Mouse (Mus musculus): ENCODE data around the gene Cib1.

The Cib1 gene

GRCm38 (mm10) chr7:80232489-80233029 lies at the start of gene Cib1, which contains the start of gene Gdpgp1:
Cib1 (minus strand) TSS chr7:80232813.
Gdpgp1 (plus strand) TSS chr7:80232865.
- in situ Hi-C loops (cut with MboI, MseI) = loop anchor here (25.0 kb wide), 1 partner anchor 1805 kb away; no protein-coding TSS in a partner anchor

DNA sequence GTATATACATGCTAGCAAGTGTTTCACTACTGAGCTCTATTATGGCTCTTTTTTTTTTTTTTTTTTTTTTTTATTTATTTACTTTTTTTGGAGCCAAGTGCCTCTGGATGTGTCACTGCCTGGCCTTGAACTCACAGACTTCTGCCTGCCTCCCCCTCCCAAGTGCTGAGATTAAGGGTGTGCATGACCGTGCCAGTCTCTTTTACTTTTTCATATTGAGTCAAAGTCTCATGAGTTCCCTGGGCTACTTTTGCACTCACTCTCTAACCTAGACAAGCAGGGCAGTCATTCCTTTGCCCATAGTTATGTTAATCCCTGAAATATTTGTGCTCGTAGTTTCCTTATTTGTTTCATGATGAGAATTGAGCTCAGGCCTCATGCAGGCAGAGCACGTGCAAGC lies 49.0 kb upstream of the Cib1 start:
- in situ Hi-C loops (cut with MboI, MseI) = no loop called here

GRCm38 (mm10) chr7:80280998-80281397 lies 48.4 kb upstream of the Cib1 start:
- in situ Hi-C loops (cut with MboI, MseI) = no loop called here

DNA sequence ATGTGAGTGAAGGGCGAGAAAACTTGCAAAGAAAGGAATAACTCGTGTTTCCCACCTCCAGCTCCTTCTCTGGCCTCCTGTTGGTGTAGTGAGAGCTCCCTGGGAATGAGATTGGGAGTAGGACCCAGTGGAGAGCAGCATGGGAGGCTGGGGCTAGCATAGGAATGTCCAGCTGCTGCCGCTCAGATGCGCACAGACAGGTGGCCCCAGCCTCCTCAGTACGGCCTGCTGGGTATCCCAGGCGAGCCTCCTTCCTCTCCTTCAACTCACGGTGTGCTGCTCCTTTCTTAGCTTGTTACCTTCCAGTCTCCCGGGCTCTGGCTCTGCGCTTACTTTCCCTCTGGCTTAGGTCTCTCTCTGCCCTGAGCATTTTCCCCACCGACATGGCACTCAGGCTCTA lies 47.4 kb upstream of the Cib1 start:
- in situ Hi-C loops (cut with MboI, MseI) = no loop called here

DNA sequence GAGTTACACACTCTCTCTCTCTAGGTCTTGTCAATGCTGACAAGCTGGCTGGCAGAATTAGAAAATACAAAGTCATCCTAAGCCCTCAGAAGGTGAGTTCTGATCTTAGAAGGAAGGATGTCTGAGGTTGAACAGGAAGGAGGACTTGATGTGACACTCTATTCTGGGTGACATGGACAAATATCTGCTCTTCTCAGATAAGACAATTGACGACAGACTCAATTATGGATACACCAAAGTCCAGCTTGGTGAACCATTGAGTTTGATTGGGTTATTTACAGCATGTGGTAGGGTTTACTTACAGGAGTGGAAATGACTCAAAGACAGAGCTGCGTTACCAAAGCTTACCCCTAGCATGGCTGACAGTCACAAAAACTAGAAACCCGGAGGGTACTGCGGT lies 43.8 kb upstream of the Cib1 start:
- in situ Hi-C loops (cut with MboI, MseI) = no loop called here

- in situ Hi-C loops (cut with MboI, MseI) = no loop called here
Observed at GRCm38 (mm10) chr7:80273456-80273855, 40.8 kb upstream of the Cib1 start.

DNA sequence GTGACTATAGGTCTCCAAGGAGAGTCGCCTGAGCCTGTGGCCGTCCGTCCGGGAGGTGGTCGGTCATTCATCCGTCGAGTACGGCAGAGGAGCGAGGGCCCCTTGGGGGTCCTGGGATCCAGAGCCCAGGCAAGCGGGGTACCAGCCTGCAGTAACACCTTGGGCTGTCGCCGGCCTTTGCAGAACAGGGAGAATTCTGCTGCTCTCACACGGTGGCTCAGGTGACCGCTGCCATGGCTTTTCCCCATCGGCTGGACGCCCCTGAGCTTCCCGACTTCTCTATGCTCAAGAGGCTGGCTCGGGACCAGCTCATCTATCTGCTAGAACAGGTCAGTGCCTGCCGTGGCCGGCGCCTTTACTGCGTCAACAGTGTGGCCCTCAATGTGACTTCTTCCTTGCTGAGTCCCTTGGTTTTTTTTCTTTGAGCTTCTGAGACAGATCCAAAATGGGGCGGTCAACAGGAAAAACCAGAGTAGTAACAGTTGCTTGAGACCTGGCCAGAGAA lies 37.2 kb upstream of the Cib1 start:
- in situ Hi-C loops (cut with MboI, MseI) = no loop called here

DNA sequence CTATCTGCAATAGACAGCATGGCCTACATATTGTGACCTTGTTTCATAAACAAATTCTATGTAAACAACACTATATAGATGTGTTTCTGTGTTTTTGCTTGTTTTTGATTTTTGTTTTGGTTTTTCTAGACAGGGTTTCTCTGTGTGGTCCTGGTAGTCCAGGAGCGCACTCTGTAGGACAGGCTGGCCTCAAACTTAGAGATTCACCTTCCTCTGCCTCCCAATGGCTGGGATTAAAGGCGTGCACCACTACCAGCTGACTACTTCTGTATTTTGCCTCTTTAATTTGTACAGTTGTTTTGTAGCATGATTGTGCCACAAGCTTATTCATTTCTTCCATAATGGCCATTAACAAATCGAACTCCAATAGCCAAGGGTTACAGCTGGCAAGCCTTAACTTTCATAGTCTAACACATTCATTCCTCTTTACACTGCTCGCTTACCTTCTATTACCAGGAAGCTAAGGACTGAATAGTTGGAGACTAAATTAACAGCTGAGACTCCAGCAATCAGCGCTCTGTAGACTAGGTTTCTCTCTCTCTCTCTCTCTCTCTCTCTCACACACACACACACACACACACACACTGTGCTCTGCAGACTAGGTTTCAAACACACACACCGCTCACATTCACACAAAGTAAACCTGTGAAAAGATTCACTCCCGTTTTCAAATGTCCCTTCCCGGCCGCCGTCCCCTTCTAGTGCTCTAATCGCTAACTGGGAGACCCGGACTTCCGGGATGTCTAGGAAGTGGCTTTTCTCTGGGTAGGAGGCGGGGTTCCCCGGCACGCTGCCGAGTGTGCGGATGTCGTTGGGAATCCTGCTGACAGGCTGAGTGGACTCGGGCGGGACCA lies 36.5 kb upstream of the Cib1 start, which contains the start of gene Vps33b:
Vps33b (plus strand) TSS at position 753 of the 854 bp plus-strand sequence.
- in situ Hi-C loops (cut with MboI, MseI) = no loop called here

DNA sequence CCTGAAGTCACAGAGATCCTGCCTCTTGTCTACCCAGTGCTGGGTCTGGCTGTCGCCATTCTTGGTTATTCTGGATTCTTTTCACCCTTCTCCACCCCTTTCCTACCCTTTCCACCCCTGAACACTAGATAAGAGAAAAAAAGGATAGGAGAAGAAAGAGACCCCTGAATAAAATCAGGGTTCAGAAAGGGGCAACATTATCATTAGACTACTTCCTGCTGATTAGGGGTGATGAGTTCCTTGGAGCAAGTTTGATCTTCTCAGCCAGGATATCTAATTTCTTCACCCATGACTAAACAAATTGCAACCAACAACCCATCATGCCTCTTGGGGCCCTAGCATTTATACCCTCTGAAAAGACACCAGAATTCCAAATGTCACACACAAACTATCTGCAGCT lies 35.2 kb upstream of the Cib1 start:
- in situ Hi-C loops (cut with MboI, MseI) = no loop called here

- in situ Hi-C loops (cut with MboI, MseI) = no loop called here
Observed at GRCm38 (mm10) chr7:80264606-80265005, 32.0 kb upstream of the Cib1 start.

DNA sequence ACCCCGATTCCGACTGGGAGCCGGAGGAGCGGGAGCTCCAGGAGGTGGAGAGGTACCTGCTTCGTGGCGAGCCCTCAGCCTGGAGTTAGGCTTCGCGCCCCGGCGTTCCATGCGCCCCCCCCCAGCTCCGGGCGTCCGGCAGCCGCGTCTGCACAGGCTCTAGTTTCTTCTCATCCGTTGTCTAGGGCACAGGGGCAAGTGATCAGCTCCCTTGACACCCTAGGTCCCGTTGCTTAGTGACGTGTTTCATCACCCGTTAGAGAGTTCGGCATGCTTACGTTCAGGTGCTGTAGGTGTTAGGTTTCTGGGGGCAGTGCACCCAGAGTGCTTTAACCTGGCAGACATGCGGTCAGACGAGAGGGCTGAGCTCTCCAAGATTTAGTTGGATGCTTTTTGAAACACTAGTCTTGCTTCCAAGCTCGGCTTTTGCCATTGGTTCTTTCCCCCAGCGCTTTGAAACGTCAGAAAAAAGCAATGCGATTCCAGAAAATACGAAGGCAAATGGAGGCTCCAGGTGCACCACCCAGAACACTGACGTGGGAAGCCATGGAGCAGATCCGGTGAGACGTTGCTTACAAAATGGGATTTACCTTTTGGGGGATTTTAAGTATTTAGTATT lies 28.9 kb upstream of the Cib1 start:
- in situ Hi-C loops (cut with MboI, MseI) = no loop called here

DNA sequence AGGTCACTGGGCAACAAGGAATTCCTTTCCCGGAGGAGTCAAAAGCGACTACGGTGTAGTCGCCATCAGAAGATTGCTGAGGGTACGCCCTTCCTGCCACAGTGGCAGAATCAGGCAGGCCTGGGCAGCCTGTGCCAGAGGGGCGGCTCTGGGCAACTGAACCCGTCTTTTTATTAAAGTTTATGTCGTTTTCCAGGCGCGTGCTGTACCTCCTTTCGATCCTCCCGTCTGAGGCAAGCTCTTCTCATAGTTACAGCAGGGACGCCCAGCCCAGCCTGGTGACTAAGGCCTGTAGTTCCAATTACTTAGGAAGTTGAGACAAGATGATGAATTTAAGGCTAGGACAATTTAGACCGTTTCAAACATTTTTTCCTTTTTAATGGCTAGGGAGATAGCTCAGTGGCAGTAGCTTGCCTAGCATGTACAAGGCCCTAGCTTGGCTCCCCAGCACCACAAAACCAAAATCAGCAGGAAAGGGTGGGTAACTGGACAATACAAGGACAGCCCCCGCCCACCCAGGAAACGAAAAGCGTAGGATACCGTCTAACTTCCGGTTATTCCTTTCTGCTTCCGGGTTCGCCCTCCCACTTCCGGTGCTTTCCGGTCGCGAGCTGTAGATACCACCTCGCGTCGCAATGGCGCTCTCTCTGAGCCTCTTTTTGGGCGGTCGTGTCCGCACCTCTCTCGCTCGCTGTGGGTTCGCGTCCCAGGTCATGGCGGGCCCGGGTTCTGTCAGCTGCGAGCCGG lies 28.2 kb upstream of the Cib1 start, which contains the start of gene Ngrn:
Ngrn (plus strand) TSS at position 591 of the 747 bp plus-strand sequence.
- in situ Hi-C loops (cut with MboI, MseI) = no loop called here

GRCm38 (mm10) chr7:80257706-80258105 lies 25.1 kb upstream of the Cib1 start:
- in situ Hi-C loops (cut with MboI, MseI) = no loop called here

GRCm38 (mm10) chr7:80255981-80256380 lies 23.4 kb upstream of the Cib1 start:
- in situ Hi-C loops (cut with MboI, MseI) = no loop called here

- in situ Hi-C loops (cut with MboI, MseI) = no loop called here
Observed at GRCm38 (mm10) chr7:80252886-80253285, 20.3 kb upstream of the Cib1 start.

- in situ Hi-C loops (cut with MboI, MseI) = no loop called here
Observed at GRCm38 (mm10) chr7:80252437-80252836, 19.8 kb upstream of the Cib1 start.

- in situ Hi-C loops (cut with MboI, MseI) = loop anchor here (25.0 kb wide), 1 partner anchor 1790 kb away; no protein-coding TSS in a partner anchor
Observed at GRCm38 (mm10) chr7:80246859-80247258, 14.2 kb upstream of the Cib1 start.

- in situ Hi-C loops (cut with MboI, MseI) = loop anchor here (25.0 kb wide), 1 partner anchor 1791 kb away; no protein-coding TSS in a partner anchor
Observed at GRCm38 (mm10) chr7:80246148-80246721, 13.6 kb upstream of the Cib1 start, which contains the start of gene Ttll13. Ttll13 (plus strand) TSS chr7:80246376.

DNA sequence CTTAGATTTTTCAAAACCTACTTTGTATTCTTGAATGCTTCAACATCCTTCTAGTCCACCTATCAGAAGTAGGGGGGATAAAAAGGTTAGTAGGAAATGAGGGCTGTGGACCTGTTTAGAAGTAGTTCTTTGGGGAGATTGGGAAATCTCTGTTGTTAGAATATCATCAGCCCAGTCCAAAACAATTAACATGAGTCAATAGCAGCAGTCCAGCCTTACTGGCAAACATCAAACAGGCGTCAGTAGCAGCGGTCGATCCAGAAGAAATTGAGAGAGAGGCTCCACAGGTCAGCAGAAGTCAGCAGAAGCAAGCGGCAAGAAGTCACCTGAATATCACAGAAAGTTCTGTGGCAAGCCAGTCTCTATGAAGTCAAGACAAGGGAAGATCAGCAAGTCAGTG lies 12.2 kb upstream of the Cib1 start:
- in situ Hi-C loops (cut with MboI, MseI) = loop anchor here (25.0 kb wide), 1 partner anchor 1792 kb away; no protein-coding TSS in a partner anchor

DNA sequence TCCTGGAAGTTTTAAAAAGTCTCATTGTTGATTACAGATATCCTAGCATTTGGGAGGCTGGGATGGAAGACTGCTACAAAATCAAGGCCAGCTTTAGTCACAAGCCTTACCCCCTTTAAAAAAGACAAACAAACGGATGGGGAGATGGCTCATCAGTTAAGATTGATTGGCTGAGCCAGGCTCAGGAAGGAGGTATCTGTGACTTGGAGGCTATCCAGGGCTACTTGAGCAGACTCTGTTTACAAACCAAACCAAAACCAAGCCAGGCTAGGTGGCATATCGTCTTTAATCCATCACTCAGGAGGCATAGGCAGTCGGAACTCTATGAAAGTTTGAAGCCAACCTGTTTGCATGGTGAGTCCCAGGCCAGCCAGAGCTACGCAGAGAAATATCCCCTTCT lies 9.0 kb upstream of the Cib1 start:
- in situ Hi-C loops (cut with MboI, MseI) = loop anchor here (25.0 kb wide), 1 partner anchor 1796 kb away; no protein-coding TSS in a partner anchor

DNA sequence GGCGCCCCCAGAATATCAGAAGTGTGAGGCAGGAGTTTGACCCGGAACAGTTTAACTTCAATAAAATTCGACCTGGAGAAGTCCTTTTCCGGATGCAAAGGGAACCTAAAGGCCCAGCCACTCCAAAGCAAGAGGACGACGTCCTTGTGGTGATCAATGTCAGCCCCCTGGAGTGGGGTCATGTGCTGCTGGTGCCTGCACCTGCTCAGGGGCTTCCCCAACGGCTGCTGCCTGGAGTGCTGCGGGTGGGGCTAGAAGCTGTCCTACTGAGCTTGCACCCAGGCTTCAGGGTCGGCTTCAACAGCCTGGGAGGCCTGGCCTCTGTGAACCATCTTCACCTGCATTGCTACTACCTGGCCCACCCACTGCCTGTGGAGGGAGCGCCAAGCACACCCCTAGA lies 5.9 kb upstream of the Cib1 start:
- in situ Hi-C loops (cut with MboI, MseI) = loop anchor here (25.0 kb wide), 1 partner anchor 1799 kb away; no protein-coding TSS in a partner anchor
